Mouse (Mus musculus): ENCODE measurements at regions not wholly inside any gene's neighbourhood (a gene's known extent, or its start where the extent isn't known, plus 50 kb on each side); places are given as distances from the start of the nearest gene placed in this dataset.

- no peaks in the 10 kb centered on the region for H3K9me3 ChIP-seq (ENCODE audit: control insufficient read depth, low read length)
- no peak overlapping the region for H3K27ac ChIP-seq (replicated peaks in 1 of 2; ENCODE audit: control insufficient read depth in 1 of 2, insufficient read depth in 1 of 2, low read depth in 2 of 2, low read length in 2 of 2)
- H3K9ac ChIP-seq (ENCODE audit: low read length) = peak overlapping the region; percentile 34
- H3K36me3 ChIP-seq (ENCODE audit: control insufficient read depth, insufficient read depth, low read length) = no peaks in the 10 kb centered on the region
- ATAC-seq (ENCODE audit: insufficient number of reproducible peaks, insufficient read depth, low FRiP score, low read depth) = no peak; the same call in 1 of the 2 replicates
- peak overlapping the region; percentile 61 for H3K4me2 ChIP-seq (ENCODE audit: low read length)
- H3K4me3 ChIP-seq (ENCODE audit: control insufficient read depth in 1 of 2, insufficient read depth in 1 of 2, low read depth in 1 of 2, low read length in 2 of 2) = peak overlapping the region; percentile 17 to 20; a peak in 3 of 4 replicates
- no peaks in the 10 kb centered on the region; a peak in 1 of 4 replicates for H3K4me1 ChIP-seq (ENCODE audit: control insufficient read depth in 2 of 2, insufficient read depth in 2 of 2, low read length in 2 of 2)
- H3K27me3 ChIP-seq (ENCODE audit: control insufficient read depth, insufficient read depth, low read length) = no peaks in the 10 kb centered on the region
- 3% methylated on average over 15 of the region's 20 CpGs for WGBS
These were observed 110.4 kb downstream of the Dsel start for GRCm38 (mm10) chr1:111754263-111754857.
